Mouse (Mus musculus) lung, postnatal 0 days (tissue): ENCODE data around the gene Cnn2. TPM values are rescaled to one million over a fixed set of nuclear protein-coding genes. Genes with fewer than 3 reads are reported as not detected.
A peak's percentile ranks its signal among the peaks of the same experiment; 100 is the strongest.

Experiments
- ATAC-seq: fragments of 200-750 bp; cut with Nextera tagmentation; 2 replicates; pipeline ENCODE4 v1.8.0; 2017; ENCODE audit warnings: moderate library complexity
- DNase-seq: peaks from one replicate; pipeline ENCODE4 v3.0.0-alpha.2; 2016; ENCODE audit warnings: low spot score
- H3K27ac ChIP-seq: fragments of 300-500 bp; sonication (generic); 2 replicates; pipeline ENCODE4 v1.5.1; 2014; ENCODE audit warnings: antibody characterized with exemption, mild to moderate bottlenecking, low read length, mixed read lengths
- H3K27me3 ChIP-seq: fragments of 300-500 bp; sonication (generic); replicated peaks from 2 replicates; pipeline ENCODE4 v1.6.1; 2014; ENCODE audit warnings: low read length, mixed read lengths; ENCODE audit not compliant: insufficient read depth
- H3K36me3 ChIP-seq: fragments of 300-500 bp; sonication (generic); 2 replicates; pipeline ENCODE4 v1.6.1; 2014; ENCODE audit warnings: low read length, mixed read lengths; ENCODE audit not compliant: insufficient read depth
- H3K4me1 ChIP-seq: fragments of 300-500 bp; sonication (generic); 2 replicates; pipeline ENCODE4 v1.6.1; 2014; ENCODE audit warnings: antibody characterized with exemption, low read depth, low read length, mixed read lengths; ENCODE audit not compliant: insufficient read depth
- H3K4me2 ChIP-seq: fragments of 300-500 bp; sonication (generic); replicated peaks from 2 replicates; pipeline ENCODE4 v1.6.1; 2014; ENCODE audit warnings: low read depth, mild to moderate bottlenecking, low read length, moderate library complexity, mixed read lengths
- H3K4me3 ChIP-seq: fragments of 300-500 bp; sonication (generic); 2 replicates; pipeline ENCODE4 v1.5.1; 2014; ENCODE audit warnings: low read depth, low read length
- H3K9ac ChIP-seq: fragments of 300-500 bp; sonication (generic); replicated peaks from 2 replicates; pipeline ENCODE4 v1.6.1; 2014; ENCODE audit warnings: low read depth, mild to moderate bottlenecking
- H3K9me3 ChIP-seq: fragments of 300-500 bp; sonication (generic); 2 replicates; pipeline ENCODE4 v1.6.1; 2016; ENCODE audit warnings: low read length, mixed read lengths
- CTCF ChIP-seq: IDR thresholded peaks from 2 replicates; pipeline ENCODE4 v1.5.1; 2016; ENCODE audit warnings: antibody characterized with exemption, mild to moderate bottlenecking
- EP300 ChIP-seq: IDR thresholded peaks from 2 replicates; pipeline ENCODE4 v1.6.1; 2016; ENCODE audit warnings: antibody characterized with exemption, mild to moderate bottlenecking, control low read depth
- WGBS: fragments of 180-500 bp; shearing (Covaris S2); extraction: QIAGEN DNeasy Blood & Tissue Kit; methylation state at CpG from one replicate; pipeline ENCODE4 v1.1.7; 2014; 5-methylcytosine and 5-hydroxymethylcytosine counted together
- polyA plus RNA-seq: library from polyadenylated mRNA; unstranded; fragments of >200 nt; fragmentation: Nextera tagmentation; extraction: Ambion mirVana; gene quantifications from 2 replicates; pipeline ENCODE4 v1.2.1, GENCODE M21; 2015

Cnn2 gene
- polyA plus RNA-seq, 1 experiment from 2014 or later = 483 TPM

GRCm38 (mm10) chr10:79997034-79997760 lies 8.8 kb downstream of the Cnn2 start:
- no peak for TF ChIP-seq EP300
- no peak for TF ChIP-seq CTCF
- peak overlapping the region; percentile 43 for H3K4me3 ChIP-seq
- WGBS = 2% methylated on average over 35 of the region's 35 CpGs
- peak overlapping the region; percentile 50 for H3K9ac ChIP-seq
- H3K27me3 ChIP-seq = no peaks in the 10 kb centered on the region
- peak overlapping the region; percentile 70 for H3K4me2 ChIP-seq
- peak; percentile 47 for ATAC-seq
- H3K27ac ChIP-seq = peak overlapping the region; percentile 58; the same call in 1 of the 2 replicates
- H3K9me3 ChIP-seq = no peaks in the 10 kb centered on the region
- DNase-seq = peak; percentile 82
- peaks cover 31% of the 10 kb centered on the region for H3K36me3 ChIP-seq
- 0 out of 2 replicates have a peak, but pooled peaks cover 5% of the 10 kb centered on the region for H3K4me1 ChIP-seq

GRCm38 (mm10) chr10:79997819-79998218 lies 9.4 kb downstream of the Cnn2 start:
- H3K27ac ChIP-seq = no peak overlapping the region
- TF ChIP-seq CTCF (no peak), EP300 (no peak)
- H3K4me3 ChIP-seq = peak overlapping the region; percentile 43; the same call in 1 of the 2 replicates
- no peak overlapping the region for H3K9ac ChIP-seq
- ATAC-seq = peak; percentile 25
- peak; percentile 65 for DNase-seq
- no peaks in the 10 kb centered on the region for H3K27me3 ChIP-seq
- H3K9me3 ChIP-seq = no peaks in the 10 kb centered on the region
- peaks cover 25% of the 10 kb centered on the region for H3K36me3 ChIP-seq
- H3K4me1 ChIP-seq = 0 out of 2 replicates have a peak, but pooled peaks cover 5% of the 10 kb centered on the region
- 17% methylated on average over 15 of the region's 15 CpGs for WGBS
- peak overlapping the region; percentile 70 for H3K4me2 ChIP-seq

GRCm38 (mm10) chr10:80001945-80002344 lies 13.6 kb downstream of the Cnn2 start:
- ATAC-seq (no peak), DNase-seq (no peak)
- Histone ChIP-seq H3K4me2 (no peak overlapping the region), H3K36me3 (no peaks in the 10 kb centered on the region), H3K27ac (no peak overlapping the region), H3K9ac (no peak overlapping the region), H3K4me1 (0 out of 2 replicates have a peak, but pooled peaks cover 10% of the 10 kb centered on the region), H3K27me3 (no peaks in the 10 kb centered on the region), H3K4me3 (no peak overlapping the region), H3K9me3 (no peaks in the 10 kb centered on the region)
- 82% methylated on average over 9 of the region's 9 CpGs for WGBS
- TF ChIP-seq CTCF (no peak), EP300 (no peak)

- H3K4me1 ChIP-seq = 0 out of 2 replicates have a peak, but pooled peaks cover 5% of the 10 kb centered on the region
- no peak for ATAC-seq
- no peak overlapping the region for H3K4me2 ChIP-seq
Observed at GRCm38 (mm10) chr10:80002829-80003228, 14.4 kb downstream of the Cnn2 start.

GRCm38 (mm10) chr10:80003374-80004232 lies 15.2 kb downstream of the Cnn2 start:
- Histone ChIP-seq H3K9me3 (no peaks in the 10 kb centered on the region), H3K4me1 (0 out of 2 replicates have a peak, but pooled peaks cover 5% of the 10 kb centered on the region), H3K4me3 (no peak overlapping the region), H3K27me3 (no peaks in the 10 kb centered on the region), H3K4me2 (no peak overlapping the region), H3K36me3 (no peaks in the 10 kb centered on the region), H3K27ac (peak overlapping the region; percentile 62), H3K9ac (no peak overlapping the region)
- ATAC-seq (peak; percentile 71), DNase-seq (peak; percentile 62)
- WGBS = 58% methylated on average over 9 of the region's 9 CpGs
- TF ChIP-seq EP300 (peak; percentile 52; the same call in 1 of the 2 replicates), CTCF (no peak)

More at GRCm38 (mm10) chr10:80002829-80003228, 14.4 kb downstream of the Cnn2 start:
- Histone ChIP-seq H3K36me3 (no peaks in the 10 kb centered on the region), H3K4me3 (no peak overlapping the region), H3K27me3 (no peaks in the 10 kb centered on the region), H3K9me3 (no peaks in the 10 kb centered on the region), H3K9ac (no peak overlapping the region), H3K27ac (peak overlapping the region; percentile 29; the same call in 1 of the 2 replicates)
- WGBS = 43% methylated on average over 21 of the region's 21 CpGs
- TF ChIP-seq EP300 = no peak
- TF ChIP-seq CTCF = no peak
- no peak for DNase-seq

- H3K9me3 ChIP-seq = no peaks in the 10 kb centered on the region
- no peak for DNase-seq
- WGBS = 74% methylated on average over 8 of the region's 8 CpGs
- ATAC-seq = no peak
- H3K27me3 ChIP-seq = no peaks in the 10 kb centered on the region
- no peak overlapping the region for H3K4me2 ChIP-seq
- 0 out of 2 replicates have a peak, but pooled peaks cover 4% of the 10 kb centered on the region for H3K36me3 ChIP-seq
- TF ChIP-seq EP300 = no peak
- no peak for TF ChIP-seq CTCF
- 0 out of 2 replicates have a peak, but pooled peaks cover 5% of the 10 kb centered on the region for H3K4me1 ChIP-seq
- no peak overlapping the region for H3K4me3 ChIP-seq
- H3K9ac ChIP-seq = no peak overlapping the region
- peak overlapping the region; percentile 62; the same call in 1 of the 2 replicates for H3K27ac ChIP-seq
Observed at GRCm38 (mm10) chr10:80004233-80004705, 15.9 kb downstream of the Cnn2 start.
